Mouse (Mus musculus): Measurements from ENCODE around the gene Ankdd1b. TPM values are rescaled to one million over a fixed set of nuclear protein-coding genes. Genes with fewer than 3 reads are reported as not detected.

Ankdd1b gene
- polyA plus RNA-seq, 1 experiment from 2014 or later = 1.1 TPM

GRCm38 (mm10) chr13:96507541-96507940 lies 36.5 kb upstream of the Ankdd1b start:
- 88% methylated on average over 4 of the region's 4 CpGs for WGBS
- no peaks in the 10 kb centered on the region for H3K27me3 ChIP-seq (ENCODE audit: control insufficient read depth, insufficient read depth, low read length)
- peaks cover 8% of the 10 kb centered on the region; the same call in 1 of the 2 replicates for H3K36me3 ChIP-seq (ENCODE audit: control insufficient read depth, insufficient read depth, low read length)
- H3K4me3 ChIP-seq (ENCODE audit: control insufficient read depth in 1 of 2, insufficient read depth in 1 of 2, low read depth in 1 of 2, low read length in 2 of 2) = no peak overlapping the region
- no peak overlapping the region for H3K27ac ChIP-seq (replicated peaks in 1 of 2; ENCODE audit: control insufficient read depth in 1 of 2, insufficient read depth in 1 of 2, low read depth in 2 of 2, low read length in 2 of 2)
- peaks cover 0 to 6% of the 10 kb centered on the region in 2 experiments; a peak in 2 of 4 replicates for H3K4me1 ChIP-seq (ENCODE audit: control insufficient read depth in 2 of 2, insufficient read depth in 2 of 2, low read length in 2 of 2)
- ATAC-seq (ENCODE audit: insufficient number of reproducible peaks, insufficient read depth, low FRiP score, low read depth) = no peak
- no peaks in the 10 kb centered on the region for H3K9me3 ChIP-seq (ENCODE audit: control insufficient read depth, low read length)
- H3K4me2 ChIP-seq (ENCODE audit: low read length) = no peak overlapping the region
- H3K9ac ChIP-seq (ENCODE audit: low read length) = no peak overlapping the region

GRCm38 (mm10) chr13:96506313-96506712 lies 35.3 kb upstream of the Ankdd1b start:
- peaks cover 8% of the 10 kb centered on the region; the same call in 1 of the 2 replicates for H3K36me3 ChIP-seq (ENCODE audit: control insufficient read depth, insufficient read depth, low read length)
- no peak overlapping the region for H3K4me3 ChIP-seq (ENCODE audit: control insufficient read depth in 1 of 2, insufficient read depth in 1 of 2, low read depth in 1 of 2, low read length in 2 of 2)
- no peaks in the 10 kb centered on the region for H3K9me3 ChIP-seq (ENCODE audit: control insufficient read depth, low read length)
- 60% methylated on average over 6 of the region's 6 CpGs for WGBS
- H3K9ac ChIP-seq (ENCODE audit: low read length) = no peak overlapping the region
- no peak overlapping the region for H3K27ac ChIP-seq (replicated peaks in 1 of 2; ENCODE audit: control insufficient read depth in 1 of 2, insufficient read depth in 1 of 2, low read depth in 2 of 2, low read length in 2 of 2)
- no peak overlapping the region for H3K4me2 ChIP-seq (ENCODE audit: low read length)
- no peak for ATAC-seq (ENCODE audit: insufficient number of reproducible peaks, insufficient read depth, low FRiP score, low read depth)
- no peaks in the 10 kb centered on the region for H3K27me3 ChIP-seq (ENCODE audit: control insufficient read depth, insufficient read depth, low read length)
- peaks cover 0 to 4% of the 10 kb centered on the region in 2 experiments; a peak in 2 of 4 replicates for H3K4me1 ChIP-seq (ENCODE audit: control insufficient read depth in 2 of 2, insufficient read depth in 2 of 2, low read length in 2 of 2)

- Histone ChIP-seq H3K4me2 (ENCODE audit: low read length) (no peak overlapping the region), H3K9me3 (ENCODE audit: control insufficient read depth, low read length) (no peaks in the 10 kb centered on the region), H3K4me1 (ENCODE audit: control insufficient read depth in 2 of 2, insufficient read depth in 2 of 2, low read length in 2 of 2) (peaks cover 0 to 4% of the 10 kb centered on the region in 2 experiments; a peak in 2 of 4 replicates), H3K27ac (replicated peaks in 1 of 2; ENCODE audit: control insufficient read depth in 1 of 2, insufficient read depth in 1 of 2, low read depth in 2 of 2, low read length in 2 of 2) (no peak overlapping the region), H3K4me3 (ENCODE audit: control insufficient read depth in 1 of 2, insufficient read depth in 1 of 2, low read depth in 1 of 2, low read length in 2 of 2) (no peak overlapping the region), H3K36me3 (ENCODE audit: control insufficient read depth, insufficient read depth, low read length) (peaks cover 12% of the 10 kb centered on the region), H3K27me3 (ENCODE audit: control insufficient read depth, insufficient read depth, low read length) (no peaks in the 10 kb centered on the region), H3K9ac (ENCODE audit: low read length) (no peak overlapping the region)
- WGBS = 82% methylated on average over 4 of the region's 4 CpGs
- ATAC-seq (ENCODE audit: insufficient number of reproducible peaks, insufficient read depth, low FRiP score, low read depth) = no peak
These were observed 34.7 kb upstream of the Ankdd1b start for GRCm38 (mm10) chr13:96505661-96506060.

GRCm38 (mm10) chr13:96499891-96500290 lies 28.9 kb upstream of the Ankdd1b start:
- Histone ChIP-seq H3K4me1 (ENCODE audit: control insufficient read depth in 2 of 2, insufficient read depth in 2 of 2, low read length in 2 of 2) (no peaks in the 10 kb centered on the region), H3K27ac (replicated peaks in 1 of 2; ENCODE audit: control insufficient read depth in 1 of 2, insufficient read depth in 1 of 2, low read depth in 2 of 2, low read length in 2 of 2) (no peak overlapping the region), H3K27me3 (ENCODE audit: control insufficient read depth, insufficient read depth, low read length) (no peaks in the 10 kb centered on the region), H3K9ac (ENCODE audit: low read length) (no peak overlapping the region), H3K36me3 (ENCODE audit: control insufficient read depth, insufficient read depth, low read length) (peaks cover 18% of the 10 kb centered on the region), H3K4me2 (ENCODE audit: low read length) (no peak overlapping the region), H3K9me3 (ENCODE audit: control insufficient read depth, low read length) (no peaks in the 10 kb centered on the region), H3K4me3 (ENCODE audit: control insufficient read depth in 1 of 2, insufficient read depth in 1 of 2, low read depth in 1 of 2, low read length in 2 of 2) (no peak overlapping the region)
- ATAC-seq (ENCODE audit: insufficient number of reproducible peaks, insufficient read depth, low FRiP score, low read depth) = no peak
- WGBS = 75% methylated on average over 2 of the region's 2 CpGs

- ATAC-seq (ENCODE audit: insufficient number of reproducible peaks, insufficient read depth, low FRiP score, low read depth) = no peak
- H3K4me3 ChIP-seq (ENCODE audit: control insufficient read depth in 1 of 2, insufficient read depth in 1 of 2, low read depth in 1 of 2, low read length in 2 of 2) = no peak overlapping the region
- H3K27ac ChIP-seq (replicated peaks in 1 of 2; ENCODE audit: control insufficient read depth in 1 of 2, insufficient read depth in 1 of 2, low read depth in 2 of 2, low read length in 2 of 2) = no peak overlapping the region
- no peak overlapping the region for H3K4me2 ChIP-seq (ENCODE audit: low read length)
- H3K9ac ChIP-seq (ENCODE audit: low read length) = no peak overlapping the region
- WGBS = 77% methylated on average over 8 of the region's 8 CpGs
- H3K9me3 ChIP-seq (ENCODE audit: control insufficient read depth, low read length) = no peaks in the 10 kb centered on the region
- H3K36me3 ChIP-seq (ENCODE audit: control insufficient read depth, insufficient read depth, low read length) = peaks cover 16% of the 10 kb centered on the region
- H3K4me1 ChIP-seq (ENCODE audit: control insufficient read depth in 2 of 2, insufficient read depth in 2 of 2, low read length in 2 of 2) = no peaks in the 10 kb centered on the region
- H3K27me3 ChIP-seq (ENCODE audit: control insufficient read depth, insufficient read depth, low read length) = no peaks in the 10 kb centered on the region
These were observed 25.6 kb upstream of the Ankdd1b start for GRCm38 (mm10) chr13:96496630-96497029.

GRCm38 (mm10) chr13:96490433-96490832 lies 19.4 kb upstream of the Ankdd1b start, which contains the start of gene Gm17622:
Gm17622 (plus strand) TSS chr13:96490733.
- no peaks in the 10 kb centered on the region for H3K27me3 ChIP-seq (ENCODE audit: control insufficient read depth, insufficient read depth, low read length)
- H3K4me3 ChIP-seq (ENCODE audit: control insufficient read depth in 1 of 2, insufficient read depth in 1 of 2, low read depth in 1 of 2, low read length in 2 of 2) = no peak within 1 kb of the TSS
- H3K4me2 ChIP-seq (ENCODE audit: low read length) = no peak within 1 kb of the TSS
- peaks cover 3% of the 10 kb centered on the region; the same call in 1 of the 2 replicates for H3K9me3 ChIP-seq (ENCODE audit: control insufficient read depth, low read length)
- ATAC-seq (ENCODE audit: insufficient number of reproducible peaks, insufficient read depth, low FRiP score, low read depth) = no peak
- WGBS = 90% methylated on average over 3 of the region's 3 CpGs
- H3K27ac ChIP-seq (replicated peaks in 1 of 2; ENCODE audit: control insufficient read depth in 1 of 2, insufficient read depth in 1 of 2, low read depth in 2 of 2, low read length in 2 of 2) = no peak within 1 kb of the TSS
- no peaks in the 10 kb centered on the region for H3K4me1 ChIP-seq (ENCODE audit: control insufficient read depth in 2 of 2, insufficient read depth in 2 of 2, low read length in 2 of 2)
- no peak within 1 kb of the TSS for H3K9ac ChIP-seq (ENCODE audit: low read length)
- peaks cover 32% of the 10 kb centered on the region for H3K36me3 ChIP-seq (ENCODE audit: control insufficient read depth, insufficient read depth, low read length)

GRCm38 (mm10) chr13:96487968-96488367 lies 17.0 kb upstream of the Ankdd1b start:
- no peaks in the 10 kb centered on the region for H3K4me1 ChIP-seq (ENCODE audit: control insufficient read depth in 2 of 2, insufficient read depth in 2 of 2, low read length in 2 of 2)
- 86% methylated on average over 6 of the region's 6 CpGs for WGBS
- no peak for ATAC-seq (ENCODE audit: insufficient number of reproducible peaks, insufficient read depth, low FRiP score, low read depth)
- no peaks in the 10 kb centered on the region for H3K27me3 ChIP-seq (ENCODE audit: control insufficient read depth, insufficient read depth, low read length)
- H3K4me2 ChIP-seq (ENCODE audit: low read length) = no peak overlapping the region
- no peak overlapping the region for H3K9ac ChIP-seq (ENCODE audit: low read length)
- H3K9me3 ChIP-seq (ENCODE audit: control insufficient read depth, low read length) = peaks cover 6% of the 10 kb centered on the region; the same call in 1 of the 2 replicates
- H3K4me3 ChIP-seq (ENCODE audit: control insufficient read depth in 1 of 2, insufficient read depth in 1 of 2, low read depth in 1 of 2, low read length in 2 of 2) = no peak overlapping the region
- H3K27ac ChIP-seq (replicated peaks in 1 of 2; ENCODE audit: control insufficient read depth in 1 of 2, insufficient read depth in 1 of 2, low read depth in 2 of 2, low read length in 2 of 2) = no peak overlapping the region
- peaks cover 46% of the 10 kb centered on the region for H3K36me3 ChIP-seq (ENCODE audit: control insufficient read depth, insufficient read depth, low read length)

- Histone ChIP-seq H3K27ac (replicated peaks in 1 of 2; ENCODE audit: control insufficient read depth in 1 of 2, insufficient read depth in 1 of 2, low read depth in 2 of 2, low read length in 2 of 2) (no peak overlapping the region), H3K36me3 (ENCODE audit: control insufficient read depth, insufficient read depth, low read length) (peaks cover 48% of the 10 kb centered on the region), H3K4me1 (ENCODE audit: control insufficient read depth in 2 of 2, insufficient read depth in 2 of 2, low read length in 2 of 2) (no peaks in the 10 kb centered on the region), H3K4me3 (ENCODE audit: control insufficient read depth in 1 of 2, insufficient read depth in 1 of 2, low read depth in 1 of 2, low read length in 2 of 2) (no peak overlapping the region), H3K27me3 (ENCODE audit: control insufficient read depth, insufficient read depth, low read length) (no peaks in the 10 kb centered on the region), H3K9ac (ENCODE audit: low read length) (no peak overlapping the region), H3K9me3 (ENCODE audit: control insufficient read depth, low read length) (peaks cover 6% of the 10 kb centered on the region; the same call in 1 of the 2 replicates), H3K4me2 (ENCODE audit: low read length) (no peak overlapping the region)
- 70% methylated on average over 6 of the region's 6 CpGs for WGBS
- ATAC-seq (ENCODE audit: insufficient number of reproducible peaks, insufficient read depth, low FRiP score, low read depth) = no peak
These were observed 16.2 kb upstream of the Ankdd1b start for GRCm38 (mm10) chr13:96487230-96487629.

Data from heart, embryonic 14.5 days (tissue).